Mouse (Mus musculus) olfactory bulb, adult 2 months (tissue): ENCODE results near the gene Lrpprc.

Source experiments
- CTCF ChIP-seq: fragments of 200-500 bp; IDR thresholded peaks from 2 replicates; pipeline ENCODE4 v1.5.1; 2012; ENCODE audit warnings: low read depth, mild to moderate bottlenecking, low read length, moderate library complexity; ENCODE audit not compliant: insufficient read depth
- POLR2A ChIP-seq: fragments of 200-500 bp; IDR thresholded peaks from 2 replicates; pipeline ENCODE4 v1.6.1; 2012; ENCODE audit warnings: mild to moderate bottlenecking, low read depth, low read length, moderate library complexity; ENCODE audit not compliant: insufficient read depth

DNA sequence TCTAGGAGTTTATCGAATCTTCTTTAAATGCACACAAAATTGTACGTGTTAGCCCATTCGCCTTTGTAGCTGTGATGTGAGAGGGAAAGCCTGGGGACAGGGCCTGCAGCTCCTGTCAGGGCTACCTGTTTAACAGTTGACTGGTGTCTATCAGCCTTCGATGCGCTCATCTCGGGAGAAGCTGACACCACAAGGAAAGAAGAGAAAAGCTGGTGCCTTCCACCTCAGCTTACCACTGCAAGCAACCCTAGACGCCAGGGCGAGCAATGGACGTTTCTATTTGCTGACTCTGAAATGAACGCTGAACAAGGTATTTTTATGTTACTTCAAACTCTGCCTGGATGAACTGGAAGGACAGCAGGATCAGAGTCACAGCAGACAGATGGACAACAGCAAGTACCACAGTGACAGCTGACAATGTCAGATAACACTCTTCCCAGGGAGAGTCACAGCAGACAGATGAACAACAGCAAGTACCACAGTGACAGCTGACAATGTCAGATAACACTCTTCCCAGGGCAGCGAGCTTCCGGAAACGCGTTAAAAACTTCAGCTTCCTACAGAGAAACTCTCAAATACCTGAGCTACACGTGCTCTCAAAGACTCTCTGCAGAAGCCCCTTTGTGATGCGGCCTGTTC is 14.1 kb downstream of the Lrpprc start:
- TF ChIP-seq CTCF: no peak
- no peak for TF ChIP-seq POLR2A
